Mouse (Mus musculus): ENCODE results near the gene Nlgn3. TPM values are rescaled to one million over a fixed set of nuclear protein-coding genes. Genes with fewer than 3 reads are reported as not detected.

Nlgn3 gene
- polyA plus RNA-seq, 1 experiment = not detected

GRCm38 (mm10) chrX:101332375-101333211 lies 33.6 kb downstream of the Nlgn3 start:
- TF ChIP-seq GATA1 (IDR thresholded peaks at IDR 0.05; ENCODE audit: low read length) = no peak

- TF ChIP-seq GATA1 (IDR thresholded peaks at IDR 0.05; ENCODE audit: low read length) = no peak
Measured at GRCm38 (mm10) chrX:101334606-101335005, 35.6 kb downstream of the Nlgn3 start.

DNA sequence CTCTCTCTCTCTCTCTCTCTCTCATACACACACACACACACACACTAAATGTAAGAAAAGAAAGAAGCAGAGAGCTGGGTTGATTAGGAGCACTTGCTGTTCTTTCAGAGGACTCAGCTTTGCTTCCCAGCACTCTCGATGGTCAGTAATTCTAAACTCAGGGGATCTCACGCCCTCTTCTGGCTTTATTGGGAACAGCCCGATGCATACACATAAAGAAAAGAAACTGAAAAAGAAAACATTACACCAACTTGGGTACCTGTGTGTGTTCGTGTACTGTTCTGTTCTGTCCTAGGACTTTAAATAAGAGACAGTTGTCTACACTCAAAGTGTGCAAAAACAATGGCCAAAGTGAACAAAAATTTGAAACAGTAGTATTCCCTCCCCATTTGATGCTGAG lies 39.7 kb downstream of the Nlgn3 start:
- no peak for TF ChIP-seq GATA1 (IDR thresholded peaks at IDR 0.05; ENCODE audit: low read length)

DNA sequence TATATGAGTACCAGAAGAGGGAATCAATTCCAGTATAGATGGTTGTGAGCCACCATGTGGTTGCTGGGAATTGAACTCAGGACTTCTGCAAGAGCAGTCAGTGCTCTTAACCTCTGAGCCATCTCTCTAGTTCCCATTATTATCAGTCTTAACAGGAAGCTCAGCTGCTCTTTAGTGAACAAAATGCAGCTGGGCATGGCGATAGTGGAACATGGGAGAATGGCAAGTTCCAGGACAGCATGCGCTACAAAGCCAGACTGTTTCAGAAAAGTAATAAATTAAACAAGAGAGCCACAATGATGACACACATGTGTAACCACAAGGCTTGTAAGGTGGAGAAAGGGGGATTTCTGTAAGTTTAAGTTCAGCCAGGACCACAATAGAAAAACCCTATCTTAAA lies 46.5 kb downstream of the Nlgn3 start:
- no peak for TF ChIP-seq GATA1 (IDR thresholded peaks at IDR 0.05; ENCODE audit: low read length)

- no peak for TF ChIP-seq GATA1 (IDR thresholded peaks at IDR 0.05; ENCODE audit: low read length)
Measured at GRCm38 (mm10) chrX:101346475-101346874, 47.5 kb downstream of the Nlgn3 start.

GRCm38 (mm10) chrX:101351188-101351587 lies 52.2 kb downstream of the Nlgn3 start:
- TF ChIP-seq GATA1 (IDR thresholded peaks at IDR 0.05; ENCODE audit: low read length) = no peak

DNA sequence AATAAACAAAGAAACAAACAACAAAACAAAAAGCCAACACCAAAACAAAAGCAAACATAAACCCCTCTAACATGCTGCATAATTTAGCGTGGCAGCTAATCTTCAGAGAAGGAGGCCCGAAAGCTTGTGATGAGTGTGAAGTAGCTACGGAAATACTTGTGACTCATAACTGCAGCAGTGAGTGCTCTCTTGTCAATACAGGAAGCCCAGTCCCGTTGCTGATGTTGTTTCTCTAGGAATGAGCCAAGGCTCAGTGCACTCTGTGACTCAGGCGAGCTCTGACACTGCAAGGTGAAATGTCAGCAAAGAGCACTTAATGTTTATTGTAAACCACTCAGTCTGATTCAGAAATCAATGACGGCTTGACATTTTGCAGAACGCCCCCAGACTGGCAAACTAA lies 70.0 kb downstream of the Nlgn3 start:
- TF ChIP-seq GATA1 (IDR thresholded peaks at IDR 0.05; ENCODE audit: low read length) = no peak

DNA sequence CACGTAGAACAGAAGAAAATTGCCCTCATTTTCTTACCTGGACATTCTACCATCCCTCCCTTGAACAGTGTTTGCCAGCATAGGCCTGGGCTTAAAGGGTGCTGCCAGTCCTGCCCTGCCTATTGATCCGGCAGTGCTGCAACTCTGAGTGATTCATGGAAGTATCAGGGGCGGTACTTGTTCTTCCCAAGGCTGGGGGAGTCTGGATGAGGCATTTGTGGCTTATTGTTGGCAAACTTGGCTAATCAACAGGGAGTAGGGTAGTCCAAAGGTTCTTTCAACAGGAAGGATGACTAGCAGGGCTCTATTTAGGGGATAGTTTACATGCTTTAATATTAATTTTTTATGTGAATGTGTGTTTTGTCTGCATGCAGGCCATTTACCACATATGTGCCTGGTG lies 71.6 kb downstream of the Nlgn3 start:
- no peak for TF ChIP-seq GATA1 (IDR thresholded peaks at IDR 0.05; ENCODE audit: low read length)

GRCm38 (mm10) chrX:101372946-101373345 lies 74.0 kb downstream of the Nlgn3 start:
- no peak for TF ChIP-seq GATA1 (IDR thresholded peaks at IDR 0.05; ENCODE audit: low read length)

Other genes starting within 250 kb of the Nlgn3 start
- gene Tex11, start 239.5 kb upstream of the Nlgn3 start, polyA plus RNA-seq (2012) = not detected in 2 replicates
- not detected in 2 replicates for gene Slc7a3, start 213.1 kb upstream of the Nlgn3 start, polyA plus RNA-seq (2012)
- 29.4 and 33.6 TPM in 2 replicates for gene Snx12, start 76.6 kb upstream of the Nlgn3 start, polyA plus RNA-seq (2012)
- 50.8 and 58.2 TPM in 2 replicates for gene Foxo4, start 44.6 kb upstream of the Nlgn3 start, polyA plus RNA-seq (2012)
- gene Gm614, start 35.2 kb upstream of the Nlgn3 start, polyA plus RNA-seq (2012) = not detected in 2 replicates
- gene Il2rg, start 30.9 kb upstream of the Nlgn3 start, polyA plus RNA-seq (2012) = 22.6 and 24.4 TPM in 2 replicates
- gene Gm20489, start 30.1 kb upstream of the Nlgn3 start, polyA plus RNA-seq (2012) = not detected in 2 replicates
- 37.1 and 81.7 TPM in 2 replicates for gene Med12, start 25.1 kb upstream of the Nlgn3 start, polyA plus RNA-seq (2012)
- gene Gjb1, start 77.2 kb downstream of the Nlgn3 start, polyA plus RNA-seq (2012) = not detected in 2 replicates
- 36.4 and 38.0 TPM in 2 replicates for gene Zmym3, start 121.7 kb downstream of the Nlgn3 start, polyA plus RNA-seq (2012)
- 33.9 and 78.3 TPM in 2 replicates for gene Nono, start 130.2 kb downstream of the Nlgn3 start, polyA plus RNA-seq (2012)
- 0.14 TPM in 1 of 2 replicates, not detected in the other for gene Itgb1bp2, start 149.9 kb downstream of the Nlgn3 start, polyA plus RNA-seq (2012)
- gene Taf1, start 233.6 kb downstream of the Nlgn3 start, polyA plus RNA-seq (2012) = 3.5 and 4.0 TPM in 2 replicates